Mouse (Mus musculus): ENCODE data around the gene Tgm5.
"Not testable (repeated sequence)": the region's sequence is repeated elsewhere in the genome, so short reads cannot be mapped to it uniquely, and the experiment has no call there.

Tgm5 gene

GRCm38 (mm10) chr2:121085480-121086185 is at the start of gene Tgm5:
Gene Tgm5, minus strand, starts transcription at chr2:121085841.
- peak; percentile 58 to 69 for DNase-seq

GRCm38 (mm10) chr2:121132822-121133221 is 47.2 kb upstream of the Tgm5 start:
- no peak for DNase-seq

GRCm38 (mm10) chr2:121128865-121129620 is 43.4 kb upstream of the Tgm5 start:
- no peak for DNase-seq

- DNase-seq = no peak
These were observed 41.9 kb upstream of the Tgm5 start for GRCm38 (mm10) chr2:121127536-121127935.

- DNase-seq = not testable (repeated sequence)
These were observed 40.7 kb upstream of the Tgm5 start for GRCm38 (mm10) chr2:121126302-121126701.

DNA sequence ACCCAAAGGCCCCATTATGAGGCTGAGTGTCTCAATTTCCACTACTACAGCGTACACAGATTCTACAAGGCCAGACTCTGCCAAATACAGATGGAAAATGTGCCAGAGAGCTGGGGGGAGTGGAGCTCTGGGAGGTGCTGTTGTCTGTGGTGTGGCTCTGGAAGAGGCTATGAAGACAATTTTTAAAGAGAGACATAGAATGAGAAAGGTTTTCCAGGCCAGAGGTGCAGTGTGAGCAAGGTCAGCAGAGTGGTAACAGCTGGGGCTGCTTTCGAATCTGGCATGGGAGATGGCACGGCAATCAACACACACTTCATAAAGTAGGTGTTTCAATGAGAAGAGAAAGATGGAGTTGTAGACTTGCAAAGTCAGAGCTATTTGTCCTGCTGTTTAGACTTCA is 33.6 kb upstream of the Tgm5 start:
- DNase-seq = no peak

- DNase-seq = no peak
These were observed 29.8 kb upstream of the Tgm5 start for GRCm38 (mm10) chr2:121115418-121115817.

GRCm38 (mm10) chr2:121109695-121110094 is 24.1 kb upstream of the Tgm5 start, which contains the start of gene Tgm7:
Gene Tgm7, minus strand, starts transcription at chr2:121109795.
- no peak for DNase-seq

DNA sequence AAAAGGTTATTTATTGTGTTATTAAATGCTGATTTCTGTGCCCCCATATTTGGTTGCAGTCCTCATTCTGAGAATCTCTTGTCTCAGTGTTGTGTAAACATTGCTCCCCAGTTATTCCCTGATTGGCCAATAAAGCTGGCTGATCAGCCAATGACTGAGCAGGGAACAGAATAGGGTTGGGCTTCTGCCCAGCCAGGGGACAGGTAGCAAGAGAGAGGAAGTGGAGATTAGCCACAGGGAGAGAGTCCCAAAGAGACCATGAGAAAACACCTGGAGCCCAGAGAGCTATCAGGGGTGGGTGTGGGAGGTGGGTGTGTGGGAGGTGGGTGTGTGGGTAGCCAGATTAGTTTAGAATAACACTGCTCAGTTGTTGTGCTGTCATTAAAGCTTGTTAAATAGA is 20.3 kb upstream of the Tgm5 start:
- no peak for DNase-seq

DNA sequence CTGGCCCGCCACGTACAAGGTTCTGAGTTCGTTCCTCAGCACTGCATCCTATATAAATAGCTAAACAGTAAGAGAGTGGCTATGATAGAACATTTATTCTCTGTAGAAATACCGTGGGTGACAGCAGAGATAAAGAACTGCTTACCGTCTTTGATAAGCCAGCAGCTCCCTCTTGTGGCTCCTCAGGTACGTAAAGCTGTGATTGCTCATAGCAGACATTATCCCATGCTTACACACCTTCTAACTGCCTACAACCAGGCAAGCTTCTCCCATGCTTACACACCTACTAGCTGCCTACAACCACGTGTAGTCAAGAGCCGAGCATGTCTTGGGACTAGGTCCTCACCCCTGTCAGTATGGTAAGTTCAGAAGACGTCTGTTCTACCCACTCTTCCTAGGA is 16.4 kb upstream of the Tgm5 start:
- peak; percentile 85 to 87 for DNase-seq

DNA sequence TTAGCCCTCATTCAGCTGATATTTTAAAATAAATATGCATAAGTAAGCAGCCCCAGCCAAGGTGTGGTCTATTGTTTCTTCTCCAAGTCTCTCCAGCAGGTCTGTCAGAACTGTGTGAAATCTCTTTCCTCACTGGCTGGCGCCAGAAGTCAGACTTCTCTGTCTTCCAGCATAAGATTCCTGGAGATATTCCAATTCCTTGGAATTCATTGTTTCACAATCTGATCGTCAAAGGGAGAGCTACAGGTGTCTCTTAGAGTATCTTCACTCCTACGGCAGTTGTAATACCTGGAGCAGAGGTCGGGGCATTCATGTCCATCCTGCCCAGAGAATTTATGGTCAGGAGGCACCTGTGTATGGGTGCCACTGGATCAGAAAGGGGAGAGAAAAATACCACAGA is 4.1 kb upstream of the Tgm5 start:
- DNase-seq = no peak

GRCm38 (mm10) chr2:121088507-121088906 is 2.9 kb upstream of the Tgm5 start:
- no peak for DNase-seq

GRCm38 (mm10) chr2:121082626-121083025 is 3.0 kb downstream of the Tgm5 start:
- DNase-seq = no peak

- DNase-seq = no peak
These were observed 10.9 kb downstream of the Tgm5 start for GRCm38 (mm10) chr2:121074747-121075146.

DNA sequence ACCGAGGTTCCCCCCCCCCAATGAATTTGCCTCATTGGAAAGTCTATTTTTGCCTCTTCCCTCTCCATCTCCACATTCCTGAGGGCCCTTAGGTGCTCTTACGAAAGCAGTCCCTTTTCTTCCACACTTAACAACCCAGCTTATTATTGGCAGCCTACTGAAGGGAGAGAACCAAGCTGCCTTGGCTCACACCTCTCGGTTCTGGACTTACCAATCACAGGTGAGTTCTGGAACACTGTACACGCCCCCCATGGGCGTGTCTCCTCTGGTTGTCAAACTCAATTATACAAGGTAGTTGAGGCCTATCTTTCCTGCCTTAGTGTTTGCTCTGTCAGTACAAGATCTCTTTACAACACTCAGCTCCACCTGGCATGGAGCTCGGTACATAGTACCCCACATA is 13.8 kb downstream of the Tgm5 start:
- DNase-seq = no peak

GRCm38 (mm10) chr2:121069506-121069905 is 16.1 kb downstream of the Tgm5 start:
- no peak for DNase-seq

- no peak for DNase-seq
These were observed 18.5 kb downstream of the Tgm5 start for GRCm38 (mm10) chr2:121067116-121067515.

DNA sequence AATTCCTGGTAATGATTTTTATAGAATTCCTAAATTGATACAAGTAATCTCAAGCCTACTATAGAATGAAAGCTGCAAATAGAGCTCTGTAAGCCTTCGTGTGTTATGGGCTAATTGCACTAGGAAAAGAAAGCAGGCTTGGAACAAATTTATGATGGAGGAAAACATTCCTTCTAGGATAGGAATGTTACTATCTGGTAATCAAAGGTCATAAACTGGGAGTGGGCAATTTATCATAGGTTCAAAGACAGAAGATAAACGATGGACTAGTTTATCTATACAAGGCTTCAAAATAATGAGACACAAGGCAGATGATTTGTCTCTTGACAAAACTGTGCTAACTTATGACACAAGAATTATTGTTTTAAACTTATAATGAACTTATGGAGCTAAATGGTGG is 24.3 kb downstream of the Tgm5 start:
- no peak for DNase-seq

GRCm38 (mm10) chr2:121057997-121058396 is 27.6 kb downstream of the Tgm5 start:
- DNase-seq = no peak

DNA sequence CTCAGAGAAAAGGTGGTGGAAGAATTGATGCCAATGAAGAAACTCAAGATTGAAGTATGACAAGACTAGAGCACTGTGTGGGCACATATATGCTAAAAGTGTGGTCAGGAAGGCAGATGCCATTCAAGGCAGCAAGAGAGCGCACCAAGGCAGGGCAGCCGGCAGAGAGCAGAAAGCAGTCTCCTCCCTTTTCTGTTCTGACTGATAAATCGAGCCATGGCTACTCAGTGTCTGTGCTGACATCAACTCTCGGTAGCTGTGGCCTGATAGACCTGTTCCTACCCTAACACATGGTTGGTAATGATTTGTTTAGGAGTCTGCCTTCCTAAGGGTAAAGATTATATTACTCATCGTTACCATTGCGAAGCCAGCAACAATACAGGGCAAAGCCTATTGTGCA is 29.7 kb downstream of the Tgm5 start:
- no peak for DNase-seq

GRCm38 (mm10) chr2:121054060-121054459 is 31.6 kb downstream of the Tgm5 start:
- peak; percentile 12 to 35 for DNase-seq

- DNase-seq = no peak
These were observed 33.5 kb downstream of the Tgm5 start for GRCm38 (mm10) chr2:121052176-121052575.

- no peak for DNase-seq
These were observed 40.0 kb downstream of the Tgm5 start for GRCm38 (mm10) chr2:121045653-121046052.

- DNase-seq = peak; percentile 68 to 69
These were observed 44.5 kb downstream of the Tgm5 start for GRCm38 (mm10) chr2:121041098-121041497.
